Comparison of ENCODE assay signal across 8 mouse cellular contexts in genomic region chr13:78200407-78200806, GRCm38 (mm10). TPM values are rescaled to one million over a fixed set of nuclear protein-coding genes. Genes with fewer than 3 reads are reported as not detected.
A peak's percentile ranks its signal among the peaks of the same experiment; 100 is the strongest.
DNase-seq lines count a peak whose midpoint lies in the region; ATAC-seq and TF ChIP-seq lines count a peak whose summit lies in the region.

No protein-coding gene starts in this region.

- peak; percentile 91 for DNase-seq in heart, embryonic 10.5 days (ENCODE audit: low spot score)
- DNase-seq in heart, postnatal 36 days: no peak
- DNase-seq in adipocyte (ENCODE audit: low spot score): peak; percentile 78
- peak; percentile 90 for DNase-seq in embryo, embryonic 9.5 days (ENCODE audit: extremely low spot score)
- no peak for DNase-seq in liver, postnatal 0 days
- DNase-seq in stomach, postnatal 0 days (ENCODE audit: low spot score): no peak
- DNase-seq in gastrocnemius, postnatal 14 days: no peak

- H3K27me3 ChIP-seq in heart, embryonic 10.5 days (ENCODE audit: insufficient read depth, poor library complexity, severe bottlenecking): peaks cover 21% of the 10 kb centered on the region
- no peaks in the 10 kb centered on the region for H3K27me3 ChIP-seq in hindbrain, embryonic 16.5 days (replicated peaks; ENCODE audit: control insufficient read depth, insufficient read depth, low read length)
- peaks cover 79% of the 10 kb centered on the region for H3K27me3 ChIP-seq in liver, postnatal 0 days (ENCODE audit: insufficient read depth, low read length)
- H3K27me3 ChIP-seq in stomach, postnatal 0 days (ENCODE audit: control insufficient read depth, insufficient read depth, low read length): no peaks in the 10 kb centered on the region; the same call in 1 of the 2 replicates

- 0 out of 2 replicates have a peak, but pooled peaks cover 1% of the 10 kb centered on the region for H3K36me3 ChIP-seq in heart, embryonic 10.5 days
- no peaks in the 10 kb centered on the region for H3K36me3 ChIP-seq in hindbrain, embryonic 16.5 days (ENCODE audit: control insufficient read depth, insufficient read depth, low read length)
- no peaks in the 10 kb centered on the region for H3K36me3 ChIP-seq in liver, postnatal 0 days (replicated peaks; ENCODE audit: insufficient read depth, low read length)
- H3K36me3 ChIP-seq in stomach, postnatal 0 days (ENCODE audit: control insufficient read depth, insufficient read depth, low read length): no peaks in the 10 kb centered on the region

- TF ChIP-seq EP300 in liver, postnatal 0 days (IDR thresholded peaks at IDR 0.05; ENCODE audit: low read depth): no peak
- TF ChIP-seq EP300 in stomach, postnatal 0 days (optimal IDR thresholded peaks at IDR 0.05): no peak

- TF ChIP-seq CTCF in liver, postnatal 0 days (IDR thresholded peaks at IDR 0.05; ENCODE audit: low read depth): no peak
- TF ChIP-seq CTCF in stomach, postnatal 0 days (IDR thresholded peaks at IDR 0.05; ENCODE audit: low read depth): no peak

- H3K27ac ChIP-seq in heart, embryonic 10.5 days: peak overlapping the region; percentile 47
- H3K27ac ChIP-seq in hindbrain, embryonic 16.5 days (ENCODE audit: low read depth, low read length): peak overlapping the region; percentile 99
- H3K27ac ChIP-seq in liver, postnatal 0 days (ENCODE audit: low read depth): no peak overlapping the region
- H3K27ac ChIP-seq in stomach, postnatal 0 days (replicated peaks): peak overlapping the region; percentile 24; the same call in 1 of the 2 replicates

- intact Hi-C loops in heart, postnatal 36 days (cut with DNase I): loop anchor here (2.0 to 10.0 kb wide), 8 partner anchors 218 to 1153 kb away; partner anchors contain the start of genes 2210408I21Rik and Slf1
- intact Hi-C loops in gastrocnemius, postnatal 14 days (cut with DNase I; ENCODE audit: low total_unique reads): no loop called here

- H3K4me2 ChIP-seq in hindbrain, embryonic 16.5 days (ENCODE audit: low read length): peak overlapping the region; percentile 69
- H3K4me2 ChIP-seq in liver, postnatal 0 days (ENCODE audit: low read depth, low read length): peak overlapping the region; percentile 84
- peak overlapping the region; percentile 80 for H3K4me2 ChIP-seq in stomach, postnatal 0 days (replicated peaks; ENCODE audit: low read depth)

- H3K4me1 ChIP-seq in heart, embryonic 10.5 days: peaks cover 16% of the 10 kb centered on the region
- H3K4me1 ChIP-seq in hindbrain, embryonic 16.5 days (ENCODE audit: control insufficient read depth, insufficient read depth, low read depth, low read length): peaks cover 10% of the 10 kb centered on the region
- peaks cover 5% of the 10 kb centered on the region; the same call in 1 of the 2 replicates for H3K4me1 ChIP-seq in liver, postnatal 0 days (ENCODE audit: insufficient read depth)
- H3K4me1 ChIP-seq in stomach, postnatal 0 days (replicated peaks; ENCODE audit: control insufficient read depth, insufficient read depth): no peaks in the 10 kb centered on the region; the same call in 1 of the 2 replicates

- H3K9ac ChIP-seq in hindbrain, embryonic 16.5 days (ENCODE audit: low read depth, low read length): peak overlapping the region; percentile 38
- no peak overlapping the region for H3K9ac ChIP-seq in liver, postnatal 0 days (replicated peaks)
- H3K9ac ChIP-seq in stomach, postnatal 0 days (ENCODE audit: low read length): no peak overlapping the region

- peak; percentile 68 for ATAC-seq in hindbrain, embryonic 16.5 days
- peak; percentile 10; the same call in 1 of the 2 replicates for ATAC-seq in liver, postnatal 0 days
- ATAC-seq in stomach, postnatal 0 days (ENCODE audit: low FRiP score, low TSS enrichment): peak; percentile 39; the same call in 1 of the 2 replicates

- H3K9me3 ChIP-seq in heart, embryonic 10.5 days: no peaks in the 10 kb centered on the region
- no peaks in the 10 kb centered on the region for H3K9me3 ChIP-seq in hindbrain, embryonic 16.5 days (ENCODE audit: control insufficient read depth, low read length)
- H3K9me3 ChIP-seq in liver, postnatal 0 days (ENCODE audit: low read length): no peaks in the 10 kb centered on the region
- no peaks in the 10 kb centered on the region for H3K9me3 ChIP-seq in stomach, postnatal 0 days (ENCODE audit: control insufficient read depth, low read length)

- under 1% methylated on average over 9 of the region's 9 CpGs for WGBS in heart, embryonic 10.5 days
- WGBS in hindbrain, embryonic 16.5 days: 0% methylated on average over 9 of the region's 9 CpGs
- under 1% methylated on average over 9 of the region's 9 CpGs for WGBS in liver, postnatal 0 days (ENCODE audit: insufficient replicate concordance)
- WGBS in stomach, postnatal 0 days: under 1% methylated on average over 8 of the region's 9 CpGs

- peak overlapping the region; percentile 77 for H3K4me3 ChIP-seq in heart, embryonic 10.5 days
- H3K4me3 ChIP-seq in hindbrain, embryonic 16.5 days (ENCODE audit: low read length): peak overlapping the region; percentile 80
- H3K4me3 ChIP-seq in liver, postnatal 0 days (ENCODE audit: low read depth, low read length): peak overlapping the region; percentile 5; the same call in 1 of the 2 replicates
- H3K4me3 ChIP-seq in stomach, postnatal 0 days (ENCODE audit: low read depth, low read length): peak overlapping the region; percentile 76

RNA-seq across cellular contexts. Expression of gene Nr2f1, which starts 0.8 kb away (rescaled TPM):
- 6.0 and 13.8 TPM in 2 replicates for polyA plus RNA-seq in heart, embryonic 10.5 days (2016; fragmentation: Nextera tagmentation; extraction: Ambion mirVana)
- 1 to 10 TPM; 3.8 to 4.1 TPM for total RNA-seq in heart, postnatal 36 days (2021)
- polyA plus RNA-seq in hindbrain, embryonic 16.5 days (2015; fragmentation: Nextera tagmentation; extraction: Ambion mirVana): 42.9 and 44.3 TPM in 2 replicates
- polyA plus RNA-seq in liver, postnatal 0 days (2015; fragmentation: Nextera tagmentation; extraction: Ambion mirVana): 0.36 and 0.52 TPM in 2 replicates
- polyA plus RNA-seq in stomach, postnatal 0 days (2015; fragmentation: Nextera tagmentation; extraction: Ambion mirVana): 5.8 and 6.3 TPM in 2 replicates
- 1 to 10 TPM; 1.7 to 2.4 TPM for total RNA-seq in gastrocnemius, postnatal 14 days (2021)

Comparison
In these comparisons a context has a peak if more than half of its experiments do, and no peak if none do; other contexts are left out.
1. DNase-seq: peak in heart, embryonic 10.5 days (single experiment), adipocyte (single experiment) and embryo, embryonic 9.5 days (single experiment); none in heart, postnatal 36 days (0 of 2), liver, postnatal 0 days (single experiment), stomach, postnatal 0 days (single experiment) and gastrocnemius, postnatal 14 days (single experiment).
2. H3K4me3 ChIP-seq: peak in every context shown above with its lines; median percentile 80 in hindbrain, embryonic 16.5 days; 77 in heart, embryonic 10.5 days; 76 in stomach, postnatal 0 days; 5 in liver, postnatal 0 days.
3. ATAC-seq: peak in every context shown above with its lines; median percentile 68 in hindbrain, embryonic 16.5 days; 39 in stomach, postnatal 0 days; 10 in liver, postnatal 0 days.
4. Peak in every context shown above with its lines, with median percentiles within 50 percentile points of each other: H3K4me2 ChIP-seq.